Mouse (Mus musculus) thymus, postnatal 10 days (tissue): Measurements from ENCODE around the gene Ebp.
A peak's percentile ranks its signal among the peaks of the same experiment; 100 is the strongest.

Experiments
- DNase-seq, 2 experiments: peaks; one replicate each; pipeline ENCODE4 v3.0.0; 2021; ENCODE audit warnings: low spot score in 2 of 2

Gene Ebp

DNA sequence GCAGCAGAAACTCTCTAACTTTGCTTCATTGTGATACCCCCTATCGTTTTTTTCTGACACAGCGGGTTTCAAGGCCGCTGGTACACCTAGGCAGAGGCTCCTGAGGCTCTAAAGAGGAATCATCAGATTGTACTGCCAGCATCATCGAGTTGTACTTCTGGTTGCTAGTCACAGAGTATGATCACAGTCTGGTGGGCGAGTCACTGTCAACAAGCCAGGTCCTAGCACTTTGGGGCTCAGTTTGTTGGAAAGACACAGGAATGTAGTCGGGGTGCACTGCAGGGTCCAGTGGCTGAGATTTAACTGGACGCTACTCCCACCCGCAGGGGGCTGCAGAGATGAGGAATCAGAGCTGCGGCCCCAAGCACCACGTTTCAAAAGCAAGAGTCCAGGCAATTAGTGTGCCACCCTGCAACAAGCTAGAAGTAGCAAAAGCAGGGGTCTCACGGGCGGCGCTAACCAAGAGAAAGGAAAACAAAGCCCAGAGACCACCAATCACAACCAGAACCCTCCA is 1.1 kb downstream of the Ebp start:
- DNase-seq = peak in 1 of 2 experiments; percentile 2

DNA sequence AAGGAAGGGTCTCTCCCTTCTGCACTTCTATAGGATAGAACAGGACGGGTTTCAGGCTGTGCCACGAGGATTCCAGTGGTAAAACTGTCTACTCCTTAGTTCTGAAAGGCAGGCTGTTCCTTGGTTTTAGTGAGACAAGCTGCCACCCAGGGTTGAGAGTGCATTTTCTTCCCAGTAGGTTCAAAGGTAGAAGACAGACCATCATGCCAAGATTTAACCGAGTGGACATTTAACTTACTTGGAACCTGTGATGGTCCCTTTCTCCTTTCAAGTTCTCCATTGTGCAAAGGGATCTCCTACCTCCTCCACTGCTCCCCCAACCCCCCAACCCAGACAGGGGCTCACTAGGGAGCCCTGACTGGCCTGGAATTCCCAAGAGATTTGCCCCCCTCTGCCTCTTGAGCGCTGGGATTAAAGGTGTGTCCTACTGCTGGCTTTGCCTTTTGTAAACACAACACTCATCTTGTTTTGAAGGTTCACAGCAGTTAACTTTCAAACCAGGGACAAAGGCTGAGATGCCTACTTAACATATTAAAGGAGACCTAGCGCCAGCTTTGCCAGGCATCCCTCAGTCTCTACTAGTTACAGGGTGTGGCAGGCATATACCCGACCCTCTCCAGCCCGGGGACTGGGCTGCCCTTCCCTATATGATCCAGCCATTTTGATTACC is 10.3 kb downstream of the Ebp start:
- DNase-seq = no peak

GRCm38 (mm10) chrX:8179646-8180045 is 13.7 kb downstream of the Ebp start:
- no peak for DNase-seq

GRCm38 (mm10) chrX:8178871-8179270 is 14.4 kb downstream of the Ebp start:
- no peak for DNase-seq

GRCm38 (mm10) chrX:8175504-8176385 is 17.6 kb downstream of the Ebp start, which contains the start of gene Tbc1d25:
TSS of gene Tbc1d25 (minus strand) at chrX:8176181.
- peak; percentile 71 to 75 for DNase-seq

GRCm38 (mm10) chrX:8175169-8175503 is 18.2 kb downstream of the Ebp start:
- DNase-seq = no peak

DNA sequence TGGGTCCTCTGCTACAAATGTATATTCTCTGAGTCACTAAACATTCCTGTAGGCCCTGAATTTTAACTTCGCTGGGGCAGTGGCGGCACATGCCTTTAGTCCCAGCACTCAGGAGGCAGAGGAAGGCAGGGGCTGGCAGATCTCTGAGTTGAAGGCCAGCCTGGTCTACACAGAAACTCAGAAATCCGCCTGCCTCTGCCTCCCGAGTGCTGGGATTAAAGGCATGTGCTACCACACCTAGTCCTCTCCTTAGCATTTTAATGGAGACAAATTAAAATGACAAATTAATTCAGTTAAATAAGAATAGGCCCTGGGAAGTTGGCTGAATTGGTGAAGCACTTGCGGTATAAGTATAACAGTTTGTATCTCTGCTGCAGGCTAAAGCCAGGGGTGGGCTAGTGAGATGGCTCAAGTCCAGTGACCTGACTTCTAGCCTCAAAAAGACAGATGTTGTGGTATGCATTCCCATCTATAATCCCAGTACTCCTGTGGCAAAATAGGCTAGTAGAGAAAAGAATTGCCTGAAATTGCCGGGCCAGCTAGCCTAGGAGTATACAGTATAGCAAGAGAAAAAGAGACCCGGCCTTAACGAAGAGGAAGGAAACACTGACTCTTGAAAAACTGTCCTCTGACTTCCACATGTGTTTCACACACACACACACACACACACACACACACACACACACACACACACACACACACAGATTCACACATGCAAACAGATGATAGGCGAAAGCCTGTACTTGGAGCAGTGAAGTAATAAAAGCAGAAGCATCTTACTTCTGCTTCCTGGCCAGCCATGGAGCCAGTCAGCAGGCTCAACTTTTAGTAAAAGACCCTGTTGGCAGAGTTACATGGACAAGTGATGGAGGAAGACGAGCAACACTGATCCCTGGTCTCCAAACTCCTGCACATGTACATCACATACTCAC is 25.3 kb downstream of the Ebp start:
- no peak for DNase-seq

GRCm38 (mm10) chrX:8164471-8164870 is 28.8 kb downstream of the Ebp start:
- DNase-seq = no peak

- DNase-seq = no peak
Measured at GRCm38 (mm10) chrX:8163076-8163475, 30.2 kb downstream of the Ebp start.

DNA sequence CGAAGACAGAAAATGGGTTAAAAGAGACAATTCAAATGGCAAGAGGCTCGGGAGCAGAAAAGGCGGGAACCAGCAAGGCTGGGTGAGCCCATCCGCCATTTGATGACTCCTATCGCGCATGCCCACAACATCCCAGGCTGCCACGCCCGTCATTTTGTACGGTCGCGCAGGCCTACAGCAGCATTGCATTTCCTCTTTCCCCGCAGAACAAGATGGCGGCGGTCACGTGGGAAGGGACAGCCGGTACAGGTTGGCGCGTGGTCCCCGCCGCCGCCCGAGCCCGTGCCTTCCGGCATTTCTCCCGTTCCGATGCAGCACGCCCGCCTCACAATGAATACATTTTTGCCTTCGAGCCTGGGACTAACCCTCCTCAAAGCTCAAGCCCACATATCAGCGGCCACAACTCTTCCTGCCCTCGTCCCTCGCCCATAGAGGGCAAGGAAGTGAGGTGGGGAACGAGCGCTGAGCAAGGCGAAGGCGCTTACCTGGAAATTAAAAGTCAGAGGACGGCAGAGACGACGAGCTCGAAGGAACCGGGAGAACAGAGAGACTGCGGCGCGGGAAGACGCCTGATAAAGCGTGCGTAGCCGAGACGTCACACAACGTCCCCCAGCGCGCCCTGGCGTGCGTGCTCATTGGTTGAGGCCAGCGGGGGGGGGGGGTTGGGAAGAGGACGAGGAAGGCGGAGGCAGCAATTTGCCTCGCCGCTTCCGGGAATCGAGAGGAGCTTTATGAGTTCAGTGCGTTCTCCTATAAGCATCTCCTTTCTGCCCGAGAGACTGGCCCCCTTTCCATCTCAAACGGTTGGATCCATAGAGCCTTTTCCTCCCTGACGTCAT is 47.9 kb downstream of the Ebp start, which contains the start of gene Rbm3:
Gene Rbm3, minus strand, starts transcription at position 728 of the 839 bp plus-strand sequence.
- peak; percentile 79 to 81 for DNase-seq

DNA sequence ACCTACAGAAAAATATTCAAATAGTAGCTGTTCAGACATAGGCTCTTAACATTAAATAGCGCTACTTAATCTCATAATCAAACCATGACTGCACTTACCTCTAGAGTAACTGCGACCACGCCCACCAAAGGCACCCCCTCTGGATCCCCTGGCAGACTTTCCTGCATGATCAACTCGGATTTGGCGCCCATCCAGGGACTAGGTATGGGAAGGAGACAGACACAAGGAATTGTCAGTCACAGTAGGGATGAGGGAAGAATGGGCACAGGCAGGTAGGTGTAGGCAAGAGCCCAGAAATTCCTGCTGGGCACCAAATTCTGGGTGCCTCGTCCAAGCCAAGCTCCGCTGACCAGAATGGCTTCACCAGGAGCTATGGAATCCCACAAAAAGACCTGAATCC is 49.6 kb downstream of the Ebp start:
- no peak for DNase-seq

- no peak for DNase-seq
Measured at GRCm38 (mm10) chrX:8142948-8143347, 50.4 kb downstream of the Ebp start.

DNA sequence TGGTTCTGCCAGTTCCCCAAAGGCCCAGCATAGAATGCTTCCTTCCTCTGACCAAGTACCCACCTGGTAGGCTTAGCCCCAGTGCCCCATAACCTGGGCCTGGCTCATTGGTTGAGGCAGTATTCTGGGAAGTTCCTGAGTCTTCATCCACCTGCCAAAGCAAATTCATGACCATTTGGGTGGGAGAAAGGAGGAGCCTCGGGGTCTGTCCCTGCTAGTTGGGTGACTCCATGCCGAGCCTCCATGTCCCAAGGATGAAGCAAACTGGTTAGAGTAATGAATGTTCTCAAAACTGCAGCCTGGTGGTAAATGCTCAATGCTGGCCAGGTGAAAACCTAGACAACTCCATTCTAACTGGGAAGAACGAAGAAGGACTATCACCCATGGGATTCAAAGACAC is 52.3 kb downstream of the Ebp start:
- DNase-seq = no peak

DNA sequence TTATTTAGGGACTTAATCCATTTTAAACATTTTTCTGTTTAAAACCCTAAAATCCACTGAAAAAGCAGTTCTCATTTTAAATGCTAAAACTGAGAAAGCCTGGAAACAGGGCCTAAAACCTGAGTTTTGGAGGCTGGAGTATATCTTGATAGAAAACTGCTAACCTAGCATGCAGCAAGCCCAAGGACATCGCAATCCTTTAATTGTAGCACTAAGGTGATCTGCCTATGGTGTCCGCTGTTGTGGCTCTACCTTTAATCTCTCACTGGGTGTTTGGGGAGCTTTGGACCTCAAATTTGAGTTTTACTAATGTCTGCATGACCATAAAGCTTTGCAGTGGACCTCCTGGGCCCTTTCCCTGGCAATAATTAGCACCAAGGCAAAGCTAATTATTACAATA is 52.9 kb downstream of the Ebp start:
- DNase-seq = no peak

DNA sequence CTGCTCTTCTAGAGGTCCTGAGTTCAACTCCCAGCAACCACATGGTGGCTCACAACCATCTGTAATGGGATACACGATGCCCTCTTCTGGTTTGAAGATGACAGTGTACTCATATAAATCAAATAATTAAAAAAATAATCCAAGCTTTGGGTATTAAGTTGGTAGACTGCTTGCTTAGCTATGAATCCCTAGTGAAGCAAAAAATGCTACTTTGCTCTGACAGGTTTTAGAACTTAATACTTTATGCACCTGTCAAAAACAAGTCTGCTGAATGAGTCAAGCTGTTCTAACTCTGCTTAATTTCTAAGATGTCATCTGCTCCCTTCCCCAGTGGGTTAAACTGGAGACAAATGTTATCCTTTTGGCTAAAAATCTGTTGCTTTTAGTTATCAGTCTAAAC is 53.8 kb downstream of the Ebp start:
- DNase-seq = no peak

DNA sequence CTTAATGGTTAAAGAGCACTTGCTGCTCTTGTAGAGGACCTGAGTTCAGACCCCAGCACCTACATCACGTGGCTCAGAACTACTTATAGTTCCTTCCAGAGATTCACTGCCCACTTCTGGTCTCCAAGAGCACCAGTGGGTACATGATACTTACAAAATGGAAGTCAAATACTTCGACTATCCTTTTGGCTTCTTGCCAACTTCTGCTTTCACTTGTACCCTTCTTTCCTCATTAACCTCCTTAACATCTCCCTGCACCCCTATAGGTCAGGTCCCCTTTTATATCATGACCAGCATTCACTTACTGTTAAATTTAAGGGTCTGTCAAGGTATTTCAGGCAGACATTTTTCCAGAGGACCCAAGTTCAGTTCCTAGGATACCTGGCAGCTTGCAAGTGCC is 57.4 kb downstream of the Ebp start:
- no peak for DNase-seq
